Mouse (Mus musculus): ENCODE results near the gene Hephl1. TPM values are rescaled to one million over a fixed set of nuclear protein-coding genes. Genes with fewer than 3 reads are reported as not detected.
A peak's percentile ranks its signal among the peaks of the same experiment; 100 is the strongest.

Hephl1 gene
- not detected in 2 replicates for polyA plus RNA-seq (2015; fragmentation: Nextera tagmentation; extraction: Ambion mirVana)

GRCm38 (mm10) chr9:15112008-15112407 is at the start of gene Hephl1:
Gene Hephl1 (minus strand): TSS chr9:15112108.
- Histone ChIP-seq H3K36me3 (ENCODE audit: insufficient read depth, low read length) (no peaks in the 10 kb centered on the region), H3K27me3 (ENCODE audit: insufficient read depth, low read length) (no peaks in the 10 kb centered on the region), H3K9ac (ENCODE audit: low read depth, low read length) (no peak within 1 kb of the TSS), H3K27ac (no peak within 1 kb of the TSS), H3K4me2 (ENCODE audit: low read length) (no peak within 1 kb of the TSS), H3K9me3 (replicated peaks; ENCODE audit: low read length) (no peaks in the 10 kb centered on the region), H3K4me3 (replicated peaks; ENCODE audit: low read depth, low read length) (no peak within 1 kb of the TSS), H3K4me1 (replicated peaks; ENCODE audit: insufficient read depth, low read length) (no peaks in the 10 kb centered on the region)
- WGBS, result 62% methylated on average over 5 of the region's 5 CpGs
- no peak for DNase-seq (ENCODE audit: low spot score)
- ATAC-seq (replicated peaks; ENCODE audit: low FRiP score, low read depth), result no peak
- no peak for TF ChIP-seq CTCF (IDR thresholded peaks at IDR 0.05; ENCODE audit: low read depth)

GRCm38 (mm10) chr9:15149246-15149926 is 37.5 kb upstream of the Hephl1 start:
- WGBS, result 72% methylated on average over 6 of the region's 6 CpGs
- TF ChIP-seq CTCF (IDR thresholded peaks at IDR 0.05; ENCODE audit: low read depth), result no peak
- Histone ChIP-seq H3K4me2 (ENCODE audit: low read length) (no peak overlapping the region), H3K9me3 (replicated peaks; ENCODE audit: low read length) (no peaks in the 10 kb centered on the region), H3K27ac (no peak overlapping the region), H3K4me3 (replicated peaks; ENCODE audit: low read depth, low read length) (no peak overlapping the region), H3K9ac (ENCODE audit: low read depth, low read length) (no peak overlapping the region), H3K27me3 (ENCODE audit: insufficient read depth, low read length) (no peaks in the 10 kb centered on the region), H3K36me3 (ENCODE audit: insufficient read depth, low read length) (no peaks in the 10 kb centered on the region), H3K4me1 (replicated peaks; ENCODE audit: insufficient read depth, low read length) (no peaks in the 10 kb centered on the region)
- no peak for ATAC-seq (replicated peaks; ENCODE audit: low FRiP score, low read depth)
- DNase-seq (ENCODE audit: low spot score), result no peak

DNA sequence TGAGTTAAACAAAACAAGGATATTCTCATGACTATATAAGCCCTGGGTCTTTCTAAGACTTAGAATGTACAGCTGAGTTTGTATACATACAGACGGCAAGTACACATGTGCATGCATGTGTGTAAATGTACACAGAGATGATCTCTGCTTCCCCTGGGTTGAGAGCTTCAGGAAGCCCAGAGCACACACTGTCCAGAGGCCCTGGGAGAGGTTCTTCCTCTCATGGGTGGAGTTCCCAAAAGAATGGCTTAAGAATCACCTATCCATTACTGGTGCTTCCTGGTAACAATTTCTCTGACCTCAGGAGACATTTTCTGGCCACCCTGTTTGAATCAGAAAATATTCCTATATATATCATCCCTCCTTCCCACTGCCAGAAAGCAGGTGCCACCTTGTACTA is 28.6 kb upstream of the Hephl1 start:
- no peak for ATAC-seq (replicated peaks; ENCODE audit: low FRiP score, low read depth)
- no peak overlapping the region for H3K4me3 ChIP-seq (replicated peaks; ENCODE audit: low read depth, low read length)
- H3K9ac ChIP-seq (ENCODE audit: low read depth, low read length), result no peak overlapping the region
- no peak for TF ChIP-seq CTCF (IDR thresholded peaks at IDR 0.05; ENCODE audit: low read depth)
- DNase-seq (ENCODE audit: low spot score), result no peak
- no peak overlapping the region for H3K4me2 ChIP-seq (ENCODE audit: low read length)
- no peaks in the 10 kb centered on the region for H3K36me3 ChIP-seq (ENCODE audit: insufficient read depth, low read length)
- H3K27me3 ChIP-seq (ENCODE audit: insufficient read depth, low read length), result no peaks in the 10 kb centered on the region
- H3K4me1 ChIP-seq (replicated peaks; ENCODE audit: insufficient read depth, low read length), result no peaks in the 10 kb centered on the region
- no peaks in the 10 kb centered on the region for H3K9me3 ChIP-seq (replicated peaks; ENCODE audit: low read length)
- WGBS, result 88% methylated on average over 1 of the region's 1 CpGs
- H3K27ac ChIP-seq, result no peak overlapping the region

DNA sequence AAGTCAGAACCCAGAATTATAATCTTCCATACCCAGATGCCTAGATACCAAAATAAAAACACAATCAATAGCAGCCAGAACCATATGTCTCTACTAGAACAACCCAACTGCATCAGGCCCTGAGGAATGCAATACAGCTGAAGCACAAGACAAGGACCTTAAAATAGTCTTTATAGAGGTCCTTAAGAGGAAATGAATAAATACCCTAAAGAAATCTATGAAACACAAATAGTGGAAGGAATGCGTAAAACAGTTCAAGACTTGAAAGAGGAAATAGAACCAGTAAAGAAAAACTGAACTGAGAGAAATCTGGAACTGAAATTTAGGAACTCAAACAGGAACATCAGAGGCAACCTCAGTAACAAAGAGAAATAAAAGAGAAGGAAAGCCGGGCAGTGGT is 14.0 kb upstream of the Hephl1 start:
- no peak overlapping the region for H3K4me2 ChIP-seq (ENCODE audit: low read length)
- no peak overlapping the region for H3K9ac ChIP-seq (ENCODE audit: low read depth, low read length)
- H3K4me3 ChIP-seq (replicated peaks; ENCODE audit: low read depth, low read length), result no peak overlapping the region
- DNase-seq (ENCODE audit: low spot score) (no peak), ATAC-seq (replicated peaks; ENCODE audit: low FRiP score, low read depth) (no peak)
- no peaks in the 10 kb centered on the region for H3K27me3 ChIP-seq (ENCODE audit: insufficient read depth, low read length)
- no peaks in the 10 kb centered on the region for H3K4me1 ChIP-seq (replicated peaks; ENCODE audit: insufficient read depth, low read length)
- TF ChIP-seq CTCF (IDR thresholded peaks at IDR 0.05; ENCODE audit: low read depth), result no peak
- H3K27ac ChIP-seq, result no peak overlapping the region
- no peaks in the 10 kb centered on the region for H3K36me3 ChIP-seq (ENCODE audit: insufficient read depth, low read length)
- WGBS, result 96% methylated on average over 2 of the region's 2 CpGs
- H3K9me3 ChIP-seq (replicated peaks; ENCODE audit: low read length), result no peaks in the 10 kb centered on the region

GRCm38 (mm10) chr9:15122431-15122830 is 10.5 kb upstream of the Hephl1 start:
- no peaks in the 10 kb centered on the region for H3K36me3 ChIP-seq (ENCODE audit: insufficient read depth, low read length)
- WGBS, result 69% methylated on average over 3 of the region's 3 CpGs
- no peak overlapping the region for H3K4me2 ChIP-seq (ENCODE audit: low read length)
- no peak overlapping the region for H3K27ac ChIP-seq
- H3K4me3 ChIP-seq (replicated peaks; ENCODE audit: low read depth, low read length), result no peak overlapping the region
- H3K27me3 ChIP-seq (ENCODE audit: insufficient read depth, low read length), result no peaks in the 10 kb centered on the region
- H3K9ac ChIP-seq (ENCODE audit: low read depth, low read length), result no peak overlapping the region
- no peak for TF ChIP-seq CTCF (IDR thresholded peaks at IDR 0.05; ENCODE audit: low read depth)
- no peak for ATAC-seq (replicated peaks; ENCODE audit: low FRiP score, low read depth)
- no peak for DNase-seq (ENCODE audit: low spot score)
- no peaks in the 10 kb centered on the region for H3K4me1 ChIP-seq (replicated peaks; ENCODE audit: insufficient read depth, low read length)
- H3K9me3 ChIP-seq (replicated peaks; ENCODE audit: low read length), result no peaks in the 10 kb centered on the region

GRCm38 (mm10) chr9:15120841-15121358 is 9.0 kb upstream of the Hephl1 start:
- Histone ChIP-seq H3K4me2 (ENCODE audit: low read length) (no peak overlapping the region), H3K4me3 (replicated peaks; ENCODE audit: low read depth, low read length) (no peak overlapping the region), H3K36me3 (ENCODE audit: insufficient read depth, low read length) (no peaks in the 10 kb centered on the region), H3K27ac (no peak overlapping the region), H3K9me3 (replicated peaks; ENCODE audit: low read length) (no peaks in the 10 kb centered on the region), H3K27me3 (ENCODE audit: insufficient read depth, low read length) (no peaks in the 10 kb centered on the region), H3K4me1 (replicated peaks; ENCODE audit: insufficient read depth, low read length) (no peaks in the 10 kb centered on the region), H3K9ac (ENCODE audit: low read depth, low read length) (no peak overlapping the region)
- ATAC-seq (replicated peaks; ENCODE audit: low FRiP score, low read depth) (no peak), DNase-seq (ENCODE audit: low spot score) (no peak)
- 54% methylated on average over 7 of the region's 7 CpGs for WGBS
- TF ChIP-seq CTCF (IDR thresholded peaks at IDR 0.05; ENCODE audit: low read depth), result peak; percentile 33; the same call in 1 of the 2 replicates

All from kidney, postnatal 0 days (tissue).